Mouse (Mus musculus): ENCODE measurements around the gene Afmid. TPM values are rescaled to one million over a fixed set of nuclear protein-coding genes. Genes with fewer than 3 reads are reported as not detected.

Afmid gene
- polyA plus RNA-seq, 1 experiment from 2014 or later: 3.3 TPM

- no peaks in the 10 kb centered on the region for H3K27me3 ChIP-seq (ENCODE audit: control insufficient read depth, insufficient read depth, low read length)
- H3K4me3 ChIP-seq (ENCODE audit: low read depth, low read length): no peak overlapping the region
- 95% methylated on average over 7 of the region's 7 CpGs for WGBS
- ATAC-seq (replicated peaks; ENCODE audit: insufficient number of reproducible peaks, low FRiP score, low TSS enrichment, low read depth) (no peak), DNase-seq (ENCODE audit: low spot score) (no peak)
- no peak overlapping the region for H3K27ac ChIP-seq (replicated peaks; ENCODE audit: low read depth, low read length)
- H3K9ac ChIP-seq (replicated peaks; ENCODE audit: low read length): no peak overlapping the region
- no peaks in the 10 kb centered on the region; the same call in 1 of the 2 replicates for H3K36me3 ChIP-seq (replicated peaks; ENCODE audit: control insufficient read depth, insufficient read depth, low read depth, low read length)
- H3K4me2 ChIP-seq (ENCODE audit: low read depth, low read length): no peak overlapping the region
- H3K4me1 ChIP-seq (ENCODE audit: control insufficient read depth, insufficient read depth, low read length): peaks cover 3% of the 10 kb centered on the region
- no peaks in the 10 kb centered on the region for H3K9me3 ChIP-seq (replicated peaks; ENCODE audit: control insufficient read depth, low read length)
Measured at GRCm38 (mm10) chr11:117822728-117823241, 2.9 kb upstream of the Afmid start.

DNA sequence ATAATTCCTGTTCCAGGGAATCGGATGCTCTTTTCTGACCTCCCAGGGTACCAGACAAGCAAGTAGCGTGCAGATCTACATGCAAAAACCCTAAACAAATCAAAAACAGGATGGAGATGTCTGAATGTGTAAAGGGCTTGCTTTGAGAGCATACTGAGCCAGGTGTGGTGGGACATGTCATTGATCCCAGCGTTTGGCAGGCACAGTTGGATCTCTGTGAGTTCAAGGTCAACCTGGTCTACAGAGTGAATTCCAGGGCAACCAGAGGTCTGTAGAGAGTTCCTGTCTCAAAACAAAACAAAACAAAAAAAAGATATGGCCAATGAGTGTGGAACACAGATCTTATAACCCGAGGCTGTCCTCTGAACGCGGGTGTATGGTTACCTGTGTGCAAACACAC is 2.3 kb upstream of the Afmid start:
- Histone ChIP-seq H3K27ac (replicated peaks; ENCODE audit: low read depth, low read length) (no peak overlapping the region), H3K27me3 (ENCODE audit: control insufficient read depth, insufficient read depth, low read length) (no peaks in the 10 kb centered on the region), H3K4me1 (ENCODE audit: control insufficient read depth, insufficient read depth, low read length) (peaks cover 3% of the 10 kb centered on the region), H3K9ac (replicated peaks; ENCODE audit: low read length) (no peak overlapping the region), H3K36me3 (replicated peaks; ENCODE audit: control insufficient read depth, insufficient read depth, low read depth, low read length) (no peaks in the 10 kb centered on the region; the same call in 1 of the 2 replicates), H3K9me3 (replicated peaks; ENCODE audit: control insufficient read depth, low read length) (no peaks in the 10 kb centered on the region), H3K4me3 (ENCODE audit: low read depth, low read length) (no peak overlapping the region), H3K4me2 (ENCODE audit: low read depth, low read length) (no peak overlapping the region)
- DNase-seq (ENCODE audit: low spot score): no peak
- whole genome bisulfite sequencing: 88% methylated on average over 6 of the region's 6 CpGs
- no peak for ATAC-seq (replicated peaks; ENCODE audit: insufficient number of reproducible peaks, low FRiP score, low TSS enrichment, low read depth)

GRCm38 (mm10) chr11:117824060-117824969 is 1.4 kb upstream of the Afmid start:
- peaks cover 3% of the 10 kb centered on the region for H3K4me1 ChIP-seq (ENCODE audit: control insufficient read depth, insufficient read depth, low read length)
- H3K36me3 ChIP-seq (replicated peaks; ENCODE audit: control insufficient read depth, insufficient read depth, low read depth, low read length): no peaks in the 10 kb centered on the region; the same call in 1 of the 2 replicates
- no peak overlapping the region; the same call in 1 of the 2 replicates for H3K27ac ChIP-seq (replicated peaks; ENCODE audit: low read depth, low read length)

DNA sequence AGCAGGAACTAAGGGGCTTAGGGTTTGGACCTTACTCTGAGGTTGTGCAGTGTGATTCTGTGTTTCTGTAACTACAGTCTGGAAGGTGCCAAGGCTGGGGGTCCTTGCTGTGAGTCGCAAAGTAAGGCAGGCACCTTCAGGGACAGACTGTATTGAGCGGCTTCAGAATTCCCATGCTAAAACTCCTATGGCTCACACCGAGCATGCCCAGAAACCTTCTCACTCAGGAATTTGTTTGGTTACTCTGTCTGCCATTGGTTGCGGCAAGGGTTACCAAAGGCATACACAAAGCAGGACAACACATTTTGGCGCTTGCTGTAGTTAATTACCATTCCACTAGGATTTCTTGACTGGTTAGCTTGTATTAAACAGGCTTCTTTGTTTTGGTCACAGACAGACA is 440 bp downstream of the Afmid start:
- Histone ChIP-seq H3K9ac (replicated peaks; ENCODE audit: low read length) (peak overlapping the region; percentile 81), H3K4me3 (ENCODE audit: low read depth, low read length) (peak overlapping the region; percentile 67), H3K4me2 (ENCODE audit: low read depth, low read length) (peak overlapping the region; percentile 62), H3K9me3 (replicated peaks; ENCODE audit: control insufficient read depth, low read length) (no peaks in the 10 kb centered on the region), H3K27ac (replicated peaks; ENCODE audit: low read depth, low read length) (peak overlapping the region; percentile 89), H3K27me3 (ENCODE audit: control insufficient read depth, insufficient read depth, low read length) (no peaks in the 10 kb centered on the region), H3K36me3 (replicated peaks; ENCODE audit: control insufficient read depth, insufficient read depth, low read depth, low read length) (no peaks in the 10 kb centered on the region; the same call in 1 of the 2 replicates), H3K4me1 (ENCODE audit: control insufficient read depth, insufficient read depth, low read length) (peaks cover 3% of the 10 kb centered on the region)
- WGBS: 4% methylated on average over 5 of the region's 5 CpGs
- DNase-seq (ENCODE audit: low spot score) (peak; percentile 63), ATAC-seq (replicated peaks; ENCODE audit: insufficient number of reproducible peaks, low FRiP score, low TSS enrichment, low read depth) (no peak; the same call in 1 of the 2 replicates)

More at GRCm38 (mm10) chr11:117824060-117824969, 1.4 kb upstream of the Afmid start:
- Histone ChIP-seq H3K9me3 (replicated peaks; ENCODE audit: control insufficient read depth, low read length) (no peaks in the 10 kb centered on the region), H3K4me3 (ENCODE audit: low read depth, low read length) (peak overlapping the region; percentile 67), H3K9ac (replicated peaks; ENCODE audit: low read length) (peak overlapping the region; percentile 81), H3K4me2 (ENCODE audit: low read depth, low read length) (peak overlapping the region; percentile 62), H3K27me3 (ENCODE audit: control insufficient read depth, insufficient read depth, low read length) (no peaks in the 10 kb centered on the region)
- ATAC-seq (replicated peaks; ENCODE audit: insufficient number of reproducible peaks, low FRiP score, low TSS enrichment, low read depth): peak; percentile 47; the same call in 1 of the 2 replicates
- DNase-seq (ENCODE audit: low spot score): peak; percentile 90
- WGBS: 28% methylated on average over 23 of the region's 23 CpGs

DNA sequence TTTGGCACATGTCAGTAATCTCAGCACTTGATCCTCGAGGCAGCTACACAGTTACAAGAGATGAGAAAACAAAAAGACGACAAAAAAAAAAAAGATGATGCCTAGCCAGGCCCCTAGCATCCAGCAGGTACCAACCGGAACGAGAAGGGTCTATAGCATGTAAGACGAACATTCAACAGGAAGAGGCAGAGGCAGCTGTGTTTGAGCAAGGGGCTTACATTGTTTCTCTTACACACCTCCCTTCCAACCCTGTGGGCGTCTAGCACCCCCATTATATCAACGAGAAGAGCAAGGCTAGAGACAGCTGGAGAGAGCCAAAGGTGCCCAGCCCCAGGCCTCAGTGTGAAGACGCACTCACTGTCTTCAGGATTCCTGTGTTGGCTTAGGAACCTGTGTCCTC is 1.2 kb downstream of the Afmid start:
- DNase-seq (ENCODE audit: low spot score): no peak
- Histone ChIP-seq H3K9me3 (replicated peaks; ENCODE audit: control insufficient read depth, low read length) (no peaks in the 10 kb centered on the region), H3K27ac (replicated peaks; ENCODE audit: low read depth, low read length) (peak overlapping the region; percentile 89), H3K4me1 (ENCODE audit: control insufficient read depth, insufficient read depth, low read length) (peaks cover 3% of the 10 kb centered on the region), H3K9ac (replicated peaks; ENCODE audit: low read length) (no peak overlapping the region; the same call in 1 of the 2 replicates), H3K4me2 (ENCODE audit: low read depth, low read length) (peak overlapping the region; percentile 62), H3K27me3 (ENCODE audit: control insufficient read depth, insufficient read depth, low read length) (no peaks in the 10 kb centered on the region), H3K36me3 (replicated peaks; ENCODE audit: control insufficient read depth, insufficient read depth, low read depth, low read length) (no peaks in the 10 kb centered on the region; the same call in 1 of the 2 replicates), H3K4me3 (ENCODE audit: low read depth, low read length) (no peak overlapping the region)
- no peak for ATAC-seq (replicated peaks; ENCODE audit: insufficient number of reproducible peaks, low FRiP score, low TSS enrichment, low read depth)
- WGBS: 64% methylated on average over 8 of the region's 8 CpGs

GRCm38 (mm10) chr11:117827386-117827785 is 1.7 kb downstream of the Afmid start:
- Histone ChIP-seq H3K4me1 (ENCODE audit: control insufficient read depth, insufficient read depth, low read length) (peaks cover 3% of the 10 kb centered on the region), H3K9ac (replicated peaks; ENCODE audit: low read length) (no peak overlapping the region), H3K4me3 (ENCODE audit: low read depth, low read length) (no peak overlapping the region), H3K27ac (replicated peaks; ENCODE audit: low read depth, low read length) (peak overlapping the region; percentile 89; the same call in 1 of the 2 replicates), H3K36me3 (replicated peaks; ENCODE audit: control insufficient read depth, insufficient read depth, low read depth, low read length) (no peaks in the 10 kb centered on the region; the same call in 1 of the 2 replicates), H3K4me2 (ENCODE audit: low read depth, low read length) (no peak overlapping the region), H3K27me3 (ENCODE audit: control insufficient read depth, insufficient read depth, low read length) (no peaks in the 10 kb centered on the region), H3K9me3 (replicated peaks; ENCODE audit: control insufficient read depth, low read length) (no peaks in the 10 kb centered on the region)
- 71% methylated on average over 3 of the region's 3 CpGs for WGBS
- DNase-seq (ENCODE audit: low spot score) (no peak), ATAC-seq (replicated peaks; ENCODE audit: insufficient number of reproducible peaks, low FRiP score, low TSS enrichment, low read depth) (no peak)

DNA sequence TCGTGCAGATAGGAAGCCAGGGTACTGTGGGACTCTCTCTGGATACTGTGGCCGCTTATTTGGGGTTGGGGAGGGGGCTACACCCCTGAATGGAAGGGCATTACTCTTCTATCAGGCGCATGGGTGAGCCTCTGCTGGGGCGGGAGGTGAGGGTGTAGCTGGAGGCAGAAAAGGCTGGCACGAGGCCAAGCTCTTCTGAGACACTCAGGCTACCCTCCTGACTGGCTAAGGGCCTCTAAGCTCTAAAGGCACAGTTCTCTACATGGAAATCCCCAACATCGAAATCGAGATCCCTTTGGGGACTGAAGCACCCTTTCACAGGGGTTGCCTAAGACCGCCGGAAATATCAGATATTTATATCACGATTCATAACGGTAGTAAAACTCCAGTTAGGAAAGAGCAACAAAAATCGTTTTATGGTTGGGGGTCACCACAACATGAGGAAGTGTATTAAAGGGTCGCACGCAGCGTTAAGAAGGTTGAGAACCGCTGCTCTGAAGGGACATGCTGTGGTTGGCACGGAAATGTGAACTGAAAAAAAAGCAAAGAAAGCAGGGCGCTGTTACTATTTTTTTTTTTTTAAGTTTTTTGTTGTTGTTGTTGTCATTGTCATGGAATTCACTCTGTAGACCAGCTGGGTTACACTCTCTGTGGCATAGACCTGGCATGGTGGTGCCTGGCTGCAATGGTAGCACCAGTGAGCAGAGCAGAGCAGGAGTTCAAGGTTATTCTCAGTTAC is 2.6 kb downstream of the Afmid start:
- Histone ChIP-seq H3K36me3 (replicated peaks; ENCODE audit: control insufficient read depth, insufficient read depth, low read depth, low read length) (no peaks in the 10 kb centered on the region), H3K9me3 (replicated peaks; ENCODE audit: control insufficient read depth, low read length) (no peaks in the 10 kb centered on the region), H3K27ac (replicated peaks; ENCODE audit: low read depth, low read length) (no peak overlapping the region), H3K27me3 (ENCODE audit: control insufficient read depth, insufficient read depth, low read length) (no peaks in the 10 kb centered on the region), H3K4me3 (ENCODE audit: low read depth, low read length) (no peak overlapping the region), H3K9ac (replicated peaks; ENCODE audit: low read length) (no peak overlapping the region), H3K4me1 (ENCODE audit: control insufficient read depth, insufficient read depth, low read length) (peaks cover 3% of the 10 kb centered on the region), H3K4me2 (ENCODE audit: low read depth, low read length) (no peak overlapping the region)
- 86% methylated on average over 18 of the region's 18 CpGs for WGBS
- ATAC-seq (replicated peaks; ENCODE audit: insufficient number of reproducible peaks, low FRiP score, low TSS enrichment, low read depth): no peak
- DNase-seq (ENCODE audit: low spot score): no peak

Data from embryonic facial prominence, embryonic 11.5 days (tissue).